Mouse (Mus musculus) gastrocnemius, postnatal 14 days (tissue): Measurements from ENCODE around the gene Mme. TPM values are rescaled to one million over a fixed set of nuclear protein-coding genes. Genes with fewer than 3 reads are reported as not detected.

Experiments used
- DNase-seq: peaks from one replicate; pipeline ENCODE4 v3.0.0; 2021; ENCODE audit warnings: mixed read lengths
- intact Hi-C: fragments of 180-260 bp; cut with DNase I; formaldehyde crosslinking; loops from one replicate; pipeline ENCODE4 v1.15.1; 2025; ENCODE audit warnings: low total_unique reads
- long read RNA-seq, 2 experiments: library from polyadenylated mRNA; stranded (forward); transcript quantifications; one replicate each; pipeline ENCODE4 v2.0.0; 2021
- total RNA-seq, 2 experiments: library from RNA; stranded (reverse); gene quantifications; 2 replicates each; pipeline ENCODE4 v1.2.3; 2021

Gene Mme
- total RNA-seq, result 1 to 10 TPM; 4.4 to 7.9 TPM
- long read RNA-seq, experiment 1, partial matches to known transcripts, result 0 of 2 reads
- long read RNA-seq, experiment 1, other reads (novel, unspliced or antisense), result 0 of 2 reads
- long read RNA-seq, experiment 2, partial matches to known transcripts, result 0 of 3 reads
- long read RNA-seq, experiment 2, other reads (novel, unspliced or antisense), result 3 of 3 reads

DNA sequence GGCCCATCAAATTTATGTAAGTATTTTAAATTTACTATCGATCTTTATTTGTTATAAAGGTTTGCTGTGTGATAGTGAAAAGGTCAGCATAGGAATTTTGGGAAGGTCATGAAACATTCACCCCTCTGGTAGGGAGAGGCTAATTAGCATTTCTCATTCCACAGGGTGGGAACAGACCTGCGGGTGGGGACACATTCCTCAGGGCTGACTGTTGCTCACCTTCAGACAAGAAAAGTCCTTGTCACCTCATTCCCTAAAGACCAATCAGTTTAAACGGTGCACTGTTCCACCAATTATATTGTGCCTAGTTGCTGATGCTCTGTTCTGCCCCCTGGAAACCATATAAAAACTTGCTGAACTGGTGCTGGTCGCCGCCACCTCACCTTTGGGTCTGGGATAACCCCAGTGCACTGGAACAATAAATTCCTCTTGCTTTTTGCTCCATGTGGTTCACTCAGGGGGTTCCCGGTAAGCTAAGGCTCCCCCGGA is at the start of gene Mme:
Mme (plus strand) TSS at position 439 of the 489 bp plus-strand sequence.
- intact Hi-C loops, result no loop called here
- DNase-seq, result no peak

DNA sequence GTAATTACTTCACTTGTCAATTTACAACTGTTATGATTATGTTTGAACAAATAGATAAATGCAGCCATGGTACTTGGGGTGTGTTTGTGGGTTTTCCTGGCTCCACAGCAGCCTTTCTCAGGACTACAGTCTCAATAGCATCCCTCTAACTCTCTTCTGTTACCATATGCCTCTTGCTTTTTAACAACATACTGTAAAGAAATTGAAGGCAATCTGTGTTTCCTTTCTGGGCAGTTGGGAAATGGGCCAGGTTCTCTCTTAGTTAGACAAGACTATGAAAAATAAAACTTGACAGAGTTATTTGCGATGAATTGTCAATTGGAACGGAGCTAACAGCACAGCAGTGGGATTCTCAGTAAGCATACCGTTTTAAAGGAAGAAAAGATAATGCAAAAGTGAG is 44.8 kb upstream of the Mme start:
- intact Hi-C loops, result no loop called here
- no peak for DNase-seq

DNA sequence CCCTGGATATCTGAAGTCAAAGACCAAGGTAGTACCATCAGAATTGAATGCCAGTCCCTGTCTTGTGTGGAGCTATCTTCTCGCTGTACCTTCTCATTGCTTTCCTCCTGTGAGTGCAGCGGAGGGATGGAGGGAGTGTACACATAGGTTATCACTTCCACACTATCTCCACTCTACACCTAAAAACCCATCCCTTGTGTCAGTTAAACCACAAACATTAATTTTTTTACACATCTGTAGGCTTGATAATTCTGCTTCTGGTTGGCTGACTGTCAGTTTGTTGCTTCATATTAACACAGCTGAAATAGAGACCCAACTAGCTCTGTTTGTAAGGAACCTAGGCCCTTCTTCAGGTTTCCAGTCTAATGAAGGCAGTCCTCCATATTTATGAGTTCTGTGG is 43.3 kb upstream of the Mme start:
- intact Hi-C loops, result no loop called here
- DNase-seq, result no peak

DNA sequence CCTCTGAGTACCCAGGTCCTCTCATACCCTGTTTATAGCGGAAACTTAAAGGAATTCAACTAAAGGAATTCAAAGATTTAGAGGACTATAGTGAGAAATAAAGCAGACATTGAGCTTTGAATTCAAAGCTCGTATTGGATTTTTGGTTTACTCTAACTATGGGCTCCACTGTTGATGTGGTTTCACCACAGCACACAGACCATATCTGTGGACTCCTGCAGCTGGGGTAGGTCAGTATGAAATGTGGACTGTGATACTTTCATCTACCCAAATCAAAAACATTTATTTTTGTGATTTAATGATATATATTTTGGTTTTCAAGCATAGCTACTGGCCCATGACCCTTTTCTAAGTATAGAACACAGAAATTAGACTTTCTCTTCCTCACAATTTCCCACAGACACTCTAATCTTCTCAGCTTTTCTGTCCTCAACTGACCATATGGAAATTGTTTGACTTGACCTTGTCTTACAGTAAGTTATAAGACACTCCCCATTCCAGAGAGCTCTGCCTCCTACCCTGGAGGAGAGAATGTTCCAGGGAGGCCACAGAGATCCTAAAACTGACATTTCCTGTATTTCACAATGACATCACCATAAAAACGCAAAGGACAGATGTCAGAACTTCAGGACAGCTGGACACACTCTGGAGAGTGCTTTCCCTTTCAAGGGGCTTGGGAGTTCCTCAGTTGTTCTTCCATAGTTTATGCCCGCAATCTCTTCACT is 19.3 kb upstream of the Mme start:
- no peak for DNase-seq
- intact Hi-C loops, result no loop called here

DNA sequence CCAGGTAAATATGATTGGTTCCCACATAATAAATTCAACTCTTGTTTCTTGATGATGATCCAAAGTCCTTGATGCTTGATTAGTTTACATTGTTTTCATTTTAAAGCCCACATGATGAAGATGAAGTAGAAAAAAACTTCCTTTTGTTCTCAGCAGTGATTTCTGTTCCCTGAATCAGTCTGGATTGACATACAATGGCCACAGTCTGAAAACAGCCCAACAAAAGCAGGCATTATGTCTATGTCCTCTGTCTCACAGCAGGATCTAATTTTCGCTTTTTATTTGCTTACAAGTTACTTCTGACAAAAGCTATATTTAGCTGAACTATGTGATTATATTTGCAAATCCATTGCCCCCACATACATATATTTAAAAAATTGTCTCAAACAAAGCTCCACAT is 17.7 kb upstream of the Mme start:
- intact Hi-C loops, result no loop called here

DNA sequence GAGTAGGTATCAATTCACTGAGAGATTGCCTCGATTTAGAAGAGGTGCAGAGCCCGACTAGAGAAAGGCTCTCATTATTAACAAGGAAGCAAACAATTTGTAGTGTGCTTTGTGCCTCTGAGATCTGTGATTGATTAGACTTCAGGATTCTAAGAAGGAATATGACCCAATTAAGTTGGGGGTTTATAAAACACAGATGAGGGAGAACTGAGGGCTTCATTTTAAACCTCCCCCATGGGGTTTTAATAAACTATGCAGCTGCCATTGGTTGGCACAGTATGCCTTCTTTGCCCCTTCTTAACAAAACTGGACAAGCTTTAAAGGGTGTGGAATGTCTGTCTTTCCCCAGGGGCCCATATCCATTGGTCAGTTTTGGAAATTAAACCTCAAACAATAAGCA is 5.4 kb upstream of the Mme start:
- DNase-seq, result no peak
- intact Hi-C loops, result no loop called here

More for the DNA sequence above, 17.7 kb upstream of the Mme start:
- no peak for DNase-seq

DNA sequence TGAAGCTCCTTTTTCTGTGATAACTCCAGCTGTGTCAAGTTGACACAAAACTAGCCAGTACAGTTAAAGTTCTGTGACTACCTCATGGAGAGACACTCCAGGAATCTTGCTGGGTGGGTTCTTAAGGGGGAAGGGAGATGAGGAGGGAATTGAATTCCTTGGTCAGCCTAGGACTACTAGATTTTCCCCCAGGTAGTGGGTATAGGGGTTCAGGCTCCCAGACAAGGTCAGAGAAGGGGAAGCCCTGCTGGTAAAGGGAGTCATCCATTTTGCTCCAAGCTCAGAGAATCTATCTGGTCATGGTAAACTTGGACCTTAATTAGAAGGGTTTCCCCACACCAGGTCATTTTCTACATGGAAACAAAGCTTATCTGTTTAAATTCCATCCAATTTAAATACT is 2.4 kb downstream of the Mme start:
- no peak for DNase-seq

DNA sequence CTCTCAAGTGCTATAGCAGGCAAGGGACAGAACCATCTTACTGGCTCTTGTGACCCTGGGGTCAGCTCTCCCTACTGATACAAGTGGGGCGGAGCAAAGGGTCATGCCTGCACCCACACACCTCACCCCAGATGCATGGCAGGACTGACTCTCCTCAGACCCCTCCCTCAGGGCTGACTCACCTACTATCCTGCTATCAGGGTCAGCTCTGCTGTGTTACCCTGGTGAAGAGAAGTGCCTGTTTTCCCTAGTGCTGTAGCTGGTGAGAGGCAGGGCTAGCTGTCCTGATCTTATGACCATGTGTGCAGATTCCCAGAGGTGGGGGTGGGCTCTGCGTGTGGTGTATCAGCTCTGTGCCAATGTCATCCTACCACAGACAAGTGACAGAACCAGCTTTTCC is 30.8 kb downstream of the Mme start:
- intact Hi-C loops, result no loop called here
- no peak for DNase-seq

More for the DNA sequence above, 2.4 kb downstream of the Mme start:
- intact Hi-C loops, result no loop called here

DNA sequence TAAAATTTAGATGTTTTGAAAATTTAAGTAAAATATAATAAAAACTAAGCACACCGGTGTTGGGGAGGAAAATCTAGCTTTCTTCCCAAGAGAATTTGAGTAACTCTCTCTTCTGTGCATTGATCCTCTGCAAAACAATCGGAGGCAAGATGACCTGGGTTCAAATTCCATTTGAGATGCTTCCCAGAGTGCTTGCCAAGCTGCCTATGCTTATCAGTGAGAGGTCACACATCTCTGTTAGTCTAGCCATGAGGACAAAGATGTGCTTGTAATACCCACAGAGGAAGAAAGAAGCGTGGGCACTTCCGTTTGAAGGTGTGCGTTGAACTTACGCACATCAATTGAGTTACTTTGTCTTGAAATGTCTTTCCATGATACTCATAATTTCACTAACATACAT is 53.0 kb downstream of the Mme start:
- no peak for DNase-seq
- intact Hi-C loops, result no loop called here

DNA sequence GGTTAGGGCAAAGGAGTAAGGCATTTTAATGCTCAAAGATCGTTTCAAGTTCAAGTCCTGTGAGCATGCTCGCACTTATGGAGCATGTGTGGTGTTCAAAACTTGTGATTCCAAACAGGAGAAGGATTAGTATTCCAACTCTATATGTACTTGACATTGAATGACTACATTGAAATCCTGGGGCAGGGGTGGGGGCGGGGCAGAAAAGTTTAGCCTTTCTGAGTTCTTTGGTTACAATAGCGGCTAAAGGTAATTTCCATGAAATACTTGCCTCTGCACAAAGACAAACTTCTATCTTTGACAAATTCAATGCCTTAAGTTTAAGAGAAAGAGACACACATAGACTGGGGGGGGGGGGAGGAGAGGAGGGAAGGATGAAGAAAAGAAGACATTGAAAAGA is 53.5 kb downstream of the Mme start:
- intact Hi-C loops, result no loop called here
- no peak for DNase-seq

DNA sequence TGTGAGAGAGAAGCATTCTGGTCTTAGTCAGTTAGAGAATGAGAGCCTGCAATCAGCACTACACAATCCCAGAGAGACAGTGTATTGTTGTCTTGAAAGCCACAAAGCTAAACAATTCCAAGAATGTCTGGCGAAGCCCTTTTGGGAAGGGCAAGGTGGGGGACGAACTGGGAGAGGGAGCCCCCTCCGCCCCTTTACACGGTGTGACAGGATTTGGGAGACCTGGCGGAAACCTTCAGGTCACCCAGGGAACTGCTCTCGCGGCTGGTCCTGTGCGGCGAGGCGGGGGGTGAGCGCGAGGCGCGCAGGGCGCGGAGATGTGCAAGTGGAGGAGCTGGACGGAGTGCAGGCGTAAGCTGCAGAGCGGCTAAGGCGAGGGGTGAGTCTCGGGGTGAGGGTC is 53.9 kb downstream of the Mme start:
- intact Hi-C loops, result no loop called here
- DNase-seq, result peak; percentile 26

DNA sequence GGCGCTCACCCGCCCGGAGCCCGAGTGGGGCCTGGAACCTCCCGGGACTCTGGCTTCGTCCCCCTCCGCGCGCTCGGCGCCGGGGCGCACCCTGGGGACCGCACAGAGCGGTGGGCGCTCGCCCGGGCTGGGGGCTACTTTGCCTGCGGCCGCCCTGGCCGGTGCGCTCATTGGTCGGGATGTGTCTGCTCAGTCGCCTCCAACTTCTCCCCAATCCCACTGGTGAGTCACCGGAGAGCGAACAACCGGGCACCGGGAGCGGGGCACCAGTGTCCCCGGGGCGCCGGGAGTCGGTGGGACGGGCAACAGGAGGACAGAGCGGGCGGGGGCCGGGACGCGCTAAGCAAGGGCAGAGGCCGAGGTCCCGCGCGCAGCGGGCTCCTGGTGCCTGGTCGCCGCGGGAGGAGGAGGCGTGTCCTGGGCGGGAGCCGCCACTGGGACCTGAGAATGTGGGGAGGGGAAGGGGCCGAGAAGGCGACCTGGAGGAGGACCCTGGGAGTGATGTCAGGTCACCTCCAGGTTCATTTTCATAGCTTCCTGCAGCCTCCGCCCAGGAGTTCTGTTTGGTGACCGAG is 54.4 kb downstream of the Mme start:
- DNase-seq, result peak; percentile 45
- intact Hi-C loops, result no loop called here

DNA sequence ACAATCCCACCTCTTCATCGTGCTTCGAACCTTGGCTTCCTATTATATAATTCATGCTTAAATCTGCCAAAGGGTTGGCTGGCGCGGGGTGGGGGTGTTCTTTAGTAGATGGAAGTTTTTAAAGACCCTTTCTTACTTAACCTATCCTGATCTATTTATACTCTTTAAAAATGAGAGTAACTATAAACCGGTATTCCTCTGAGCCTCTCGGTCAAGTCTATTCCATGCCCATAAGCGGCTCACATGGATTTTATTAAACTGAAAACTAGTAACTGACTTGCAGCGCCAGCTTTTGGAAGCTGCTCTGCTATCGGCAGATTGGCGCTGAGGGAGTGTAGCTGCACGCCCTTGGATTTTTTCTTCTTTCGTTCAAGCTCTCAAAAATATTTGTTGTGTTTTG is 55.1 kb downstream of the Mme start:
- DNase-seq, result no peak
- intact Hi-C loops, result no loop called here

DNA sequence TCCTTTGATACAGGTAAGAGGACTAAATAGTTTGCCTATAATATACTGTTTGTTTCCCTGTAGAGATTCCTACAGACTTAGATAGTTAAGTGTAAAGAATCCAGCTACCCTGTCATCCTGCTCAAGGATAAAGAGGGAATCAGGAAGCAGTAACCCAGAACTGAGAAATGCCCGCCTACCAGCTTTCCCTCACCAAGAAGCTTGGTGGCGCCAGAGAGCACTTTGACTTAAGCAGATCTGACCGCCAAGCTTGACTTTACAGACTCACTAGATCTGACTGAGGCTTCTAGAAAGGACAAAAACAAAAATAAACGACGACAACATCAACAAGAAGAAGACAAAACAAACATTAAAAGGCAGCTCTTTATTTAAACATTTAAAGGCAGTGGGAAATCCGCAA is 56.5 kb downstream of the Mme start:
- DNase-seq, result peak; percentile 67
- intact Hi-C loops, result no loop called here

DNA sequence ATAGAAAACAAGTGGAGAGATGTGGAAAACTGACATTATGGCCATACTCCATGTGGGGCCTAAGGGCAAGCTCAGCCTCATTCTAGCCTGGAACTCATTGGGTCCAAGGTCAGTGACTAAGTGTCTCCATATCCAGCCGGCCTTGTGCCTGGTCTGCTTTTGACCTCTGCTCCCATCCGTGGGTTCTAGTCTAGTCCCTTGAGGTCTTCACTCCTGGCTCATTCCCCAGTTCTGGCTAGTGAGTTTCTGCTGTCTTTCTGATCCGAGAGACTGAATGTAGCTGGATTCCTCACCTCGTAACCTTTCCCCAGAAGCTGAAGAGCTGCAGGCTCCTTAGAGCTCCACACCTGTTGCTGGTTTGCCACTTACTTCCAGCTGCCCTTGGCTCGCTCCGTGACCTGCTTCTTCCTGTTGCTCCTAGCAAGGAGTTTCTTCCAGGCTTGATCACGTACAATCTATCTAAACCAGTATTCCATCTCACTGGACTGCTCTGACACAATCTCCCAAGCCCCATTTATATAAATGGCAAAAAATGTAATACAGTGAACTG is 73.9 kb downstream of the Mme start:
- no peak for DNase-seq
- intact Hi-C loops, result no loop called here

DNA sequence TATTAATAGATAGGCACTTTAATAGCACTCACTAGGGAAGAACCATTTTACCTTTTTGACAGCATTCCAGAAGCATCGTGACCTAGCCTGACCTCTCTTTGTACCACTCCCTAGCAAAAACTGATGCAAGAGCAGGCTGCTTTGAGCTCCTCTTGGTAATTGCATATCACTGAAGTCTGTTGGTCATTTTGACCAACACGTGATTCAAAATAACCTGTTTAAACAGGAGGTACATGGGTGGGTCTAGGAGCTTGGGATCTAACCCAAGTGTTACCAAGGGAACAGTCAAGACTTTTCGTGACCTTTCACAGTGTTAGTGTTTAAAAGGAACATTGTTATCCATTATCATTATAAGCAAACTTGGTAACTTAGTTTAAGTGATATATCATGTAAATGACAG is 76.2 kb downstream of the Mme start:
- DNase-seq, result no peak
- intact Hi-C loops, result no loop called here

DNA sequence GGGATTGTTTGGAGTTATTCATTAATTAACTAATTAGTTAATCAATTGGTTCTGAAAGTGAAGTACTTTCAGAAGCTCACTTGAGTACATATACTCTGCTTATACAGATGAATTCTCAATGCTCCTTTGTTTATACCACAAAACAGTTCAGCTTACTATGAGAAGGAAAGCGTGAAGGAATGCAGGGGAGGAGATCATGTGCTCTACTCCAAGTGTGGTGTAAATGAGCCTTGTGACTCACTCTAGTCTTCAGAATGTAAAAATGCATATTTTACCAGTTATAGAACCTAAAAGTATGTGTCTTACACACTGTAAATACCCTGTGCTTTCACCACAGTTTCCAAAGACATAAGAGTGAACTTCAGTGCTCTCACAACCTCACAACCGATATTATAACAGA is 84.3 kb downstream of the Mme start:
- no peak for DNase-seq
- intact Hi-C loops, result no loop called here

DNA sequence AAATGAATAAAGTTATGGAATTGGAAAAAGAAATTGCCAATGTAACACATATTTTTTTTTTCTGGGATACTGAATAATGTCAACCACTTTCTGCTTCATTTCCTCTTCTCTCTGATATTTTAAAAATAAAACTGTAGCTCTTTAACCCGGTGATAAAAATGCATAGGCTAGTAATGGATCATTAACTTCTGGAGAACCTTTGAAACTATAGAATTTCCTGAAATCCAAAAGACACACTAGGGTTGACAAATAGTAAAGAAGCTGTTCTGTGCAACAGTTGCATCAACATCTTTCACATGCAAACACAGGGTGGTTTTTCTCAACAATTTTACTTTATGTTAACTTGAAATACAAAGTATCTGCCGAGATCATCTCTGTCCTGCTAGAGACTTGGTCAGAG is 98.8 kb downstream of the Mme start:
- no peak for DNase-seq
- intact Hi-C loops, result no loop called here

DNA sequence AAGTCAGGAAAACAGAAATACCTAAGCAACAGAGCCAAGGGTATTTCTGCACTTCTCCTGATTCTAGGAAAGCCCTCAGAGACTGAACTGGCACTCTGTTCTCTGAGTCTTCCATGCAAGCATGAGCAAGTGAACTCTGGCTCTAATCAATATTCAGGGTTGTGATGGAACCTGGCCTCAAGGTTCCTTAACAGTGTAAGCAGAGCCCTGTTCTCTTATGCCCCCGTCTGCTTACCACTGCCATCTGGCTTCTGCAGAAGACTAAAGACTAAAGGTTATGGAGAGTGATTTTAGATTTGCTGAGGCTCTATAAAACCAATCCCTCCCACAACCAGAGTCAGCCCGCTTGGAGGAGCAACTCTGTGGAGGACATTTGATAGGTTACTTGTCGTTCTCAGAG is 99.2 kb downstream of the Mme start:
- intact Hi-C loops, result no loop called here
- DNase-seq, result no peak

DNA sequence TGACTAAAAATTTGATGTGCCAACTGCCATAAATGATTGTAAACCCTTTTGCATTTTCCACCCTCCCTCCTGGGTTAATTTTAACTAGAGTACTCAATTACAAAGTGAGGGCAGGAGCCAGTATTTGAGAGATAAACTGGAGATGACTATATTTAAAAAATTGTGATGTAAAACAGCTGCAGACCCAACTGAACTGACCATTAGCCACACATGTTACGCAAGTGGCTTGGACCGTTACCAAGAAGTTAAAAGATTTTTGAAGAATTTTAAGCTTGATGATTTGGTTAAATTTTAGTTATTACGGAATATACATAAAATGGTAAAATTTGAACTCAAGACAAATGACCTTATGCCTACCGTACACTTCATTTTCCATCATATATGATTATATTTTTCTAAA is 100.1 kb downstream of the Mme start:
- intact Hi-C loops, result no loop called here
- no peak for DNase-seq

DNA sequence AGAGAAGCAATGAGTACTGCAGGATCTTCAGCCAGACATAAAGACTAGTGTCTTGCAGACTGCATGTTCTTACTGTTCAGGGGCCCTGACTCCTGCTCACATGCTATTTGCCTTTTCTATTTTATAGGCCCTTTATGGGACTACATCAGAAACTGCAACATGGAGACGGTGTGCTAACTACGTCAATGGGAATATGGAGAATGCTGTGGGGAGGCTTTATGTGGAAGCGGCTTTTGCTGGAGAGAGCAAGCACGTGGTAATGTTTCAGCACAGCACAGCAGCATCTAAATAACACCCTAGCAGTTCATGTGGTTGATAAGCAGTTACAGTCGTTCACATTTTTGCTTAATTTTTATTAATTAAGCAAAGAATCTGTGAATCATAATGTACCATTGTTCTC is 103.7 kb downstream of the Mme start:
- no peak for DNase-seq
- intact Hi-C loops, result no loop called here
